Mouse (Mus musculus) hindbrain, embryonic 11.5 days (tissue): ENCODE measurements at regions not wholly inside any gene's neighbourhood (a gene's known extent, or its start where the extent isn't known, plus 50 kb on each side); places are given as distances from the start of the nearest gene placed in this dataset.

ENCODE experiments used
- ATAC-seq: fragments of 200-750 bp; cut with Nextera tagmentation; 2 replicates; pipeline ENCODE4 v1.8.0; 2017; ENCODE audit warnings: mild to moderate bottlenecking, moderate TSS enrichment, moderate library complexity; ENCODE audit not compliant: low FRiP score
- DNase-seq: peaks from one replicate; pipeline ENCODE4 v3.0.0-alpha.2; 2015; ENCODE audit warnings: low spot score
- H3K27ac ChIP-seq: fragments of 300-500 bp; sonication (generic); 2 replicates; pipeline ENCODE4 v1.5.1; 2014; ENCODE audit warnings: mild to moderate bottlenecking, low read depth, low read length
- H3K27me3 ChIP-seq: fragments of 300-500 bp; sonication (generic); 2 replicates; pipeline ENCODE4 v1.6.1; 2014; ENCODE audit warnings: mild to moderate bottlenecking, low read length, moderate library complexity, mixed read lengths; ENCODE audit not compliant: control insufficient read depth, insufficient read depth
- H3K36me3 ChIP-seq: fragments of 300-500 bp; sonication (generic); 2 replicates; pipeline ENCODE4 v1.6.1; 2014; ENCODE audit warnings: mild to moderate bottlenecking, low read length, moderate library complexity, mixed read lengths; ENCODE audit not compliant: control insufficient read depth, insufficient read depth
- H3K4me1 ChIP-seq: fragments of 300-500 bp; sonication (generic); replicated peaks from 2 replicates; pipeline ENCODE4 v1.6.1; 2014; ENCODE audit warnings: low read length, mixed read lengths; ENCODE audit not compliant: control insufficient read depth, insufficient read depth
- H3K4me2 ChIP-seq: fragments of 300-500 bp; sonication (generic); replicated peaks from 2 replicates; pipeline ENCODE4 v1.6.1; 2014; ENCODE audit warnings: mild to moderate bottlenecking, low read depth, low read length
- H3K4me3 ChIP-seq: fragments of 300-500 bp; sonication (generic); 2 replicates; pipeline ENCODE4 v1.5.1; 2014; ENCODE audit warnings: low read depth, low read length
- H3K9ac ChIP-seq: fragments of 300-500 bp; sonication (generic); 2 replicates; pipeline ENCODE4 v1.6.1; 2014; ENCODE audit warnings: low read depth, low read length
- H3K9me3 ChIP-seq: fragments of 300-500 bp; sonication (generic); 2 replicates; pipeline ENCODE4 v1.6.1; 2016; ENCODE audit warnings: low read length; ENCODE audit not compliant: control insufficient read depth
- WGBS: fragments of 180-500 bp; shearing (Covaris S2); extraction: QIAGEN DNeasy Blood & Tissue Kit; methylation state at CpG from one replicate; pipeline ENCODE4 v1.1.7; 2014; 5-methylcytosine and 5-hydroxymethylcytosine counted together

DNA sequence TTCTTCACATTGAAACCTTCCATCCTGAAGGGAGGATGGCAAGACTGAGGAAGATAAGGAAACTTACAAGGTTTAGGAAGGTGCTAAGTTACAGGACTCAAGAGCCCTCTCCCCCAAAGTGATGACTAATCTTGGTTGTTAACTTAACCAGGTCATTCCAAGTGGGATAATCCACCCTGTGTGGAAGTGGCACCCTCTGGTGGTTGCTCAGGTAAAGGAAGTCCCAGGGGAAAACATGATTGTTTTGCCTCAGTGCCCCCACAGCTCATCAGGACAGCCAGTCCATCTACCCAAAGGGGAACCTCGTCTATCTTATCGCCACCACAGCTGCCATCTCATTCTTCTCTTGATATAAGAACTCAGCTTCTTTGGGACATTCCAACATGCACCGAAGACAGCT, 244.6 kb upstream of the Npvf start:
- Histone ChIP-seq H3K27ac (no peak overlapping the region), H3K4me2 (no peak overlapping the region), H3K4me1 (no peaks in the 10 kb centered on the region), H3K27me3 (no peaks in the 10 kb centered on the region), H3K9me3 (no peaks in the 10 kb centered on the region), H3K36me3 (no peaks in the 10 kb centered on the region), H3K4me3 (no peak overlapping the region), H3K9ac (no peak overlapping the region)
- 90% methylated on average over 3 of the region's 3 CpGs for WGBS
- ATAC-seq: no peak
- no peak for DNase-seq

DNA sequence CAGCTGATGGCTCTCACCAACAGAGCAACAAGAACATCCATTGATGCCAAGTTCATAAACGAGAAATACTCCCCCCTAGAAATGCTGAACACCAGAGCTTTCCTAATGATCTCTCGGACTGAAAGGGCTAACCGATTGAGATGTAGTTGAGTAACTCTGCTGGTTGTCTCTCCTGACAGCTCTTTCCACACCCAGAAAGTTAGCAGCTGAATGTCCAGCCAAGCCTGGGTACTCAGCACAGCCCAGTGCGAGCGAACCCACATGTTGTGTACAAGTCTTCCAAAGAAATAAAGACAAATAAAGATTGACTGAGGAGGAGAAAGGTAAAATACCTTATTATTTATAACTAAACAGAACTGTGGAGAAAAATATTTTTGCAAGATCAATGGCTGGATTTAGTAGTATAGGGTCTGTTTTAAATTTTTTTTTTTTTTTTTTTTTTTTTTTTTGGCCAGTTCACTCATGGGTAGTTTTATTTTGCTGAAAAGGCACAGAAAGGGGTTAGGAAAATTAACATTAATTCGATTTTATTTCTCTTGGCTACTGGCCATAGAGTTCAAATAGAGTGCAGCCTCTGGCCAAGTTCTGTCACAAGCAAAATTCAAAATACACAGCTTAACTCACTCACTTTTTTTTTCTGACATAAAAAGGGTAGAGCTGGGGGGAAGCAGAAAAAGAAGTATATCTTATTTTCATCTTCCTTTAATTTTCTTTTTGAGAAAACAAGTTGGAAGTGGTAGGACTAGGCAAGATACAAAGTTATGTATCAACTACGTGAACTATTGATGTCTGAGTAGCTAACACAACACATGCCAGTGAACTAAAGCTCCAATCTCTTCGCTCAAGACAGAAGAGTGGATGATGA, 261.2 kb upstream of the Npvf start:
- Histone ChIP-seq H3K4me1 (no peaks in the 10 kb centered on the region), H3K9ac (no peak overlapping the region), H3K27me3 (no peaks in the 10 kb centered on the region), H3K27ac (no peak overlapping the region), H3K36me3 (no peaks in the 10 kb centered on the region), H3K4me3 (no peak overlapping the region), H3K4me2 (no peak overlapping the region), H3K9me3 (no peaks in the 10 kb centered on the region)
- no peak for DNase-seq
- WGBS: 82% methylated on average over 8 of the region's 8 CpGs
- ATAC-seq: no peak

DNA sequence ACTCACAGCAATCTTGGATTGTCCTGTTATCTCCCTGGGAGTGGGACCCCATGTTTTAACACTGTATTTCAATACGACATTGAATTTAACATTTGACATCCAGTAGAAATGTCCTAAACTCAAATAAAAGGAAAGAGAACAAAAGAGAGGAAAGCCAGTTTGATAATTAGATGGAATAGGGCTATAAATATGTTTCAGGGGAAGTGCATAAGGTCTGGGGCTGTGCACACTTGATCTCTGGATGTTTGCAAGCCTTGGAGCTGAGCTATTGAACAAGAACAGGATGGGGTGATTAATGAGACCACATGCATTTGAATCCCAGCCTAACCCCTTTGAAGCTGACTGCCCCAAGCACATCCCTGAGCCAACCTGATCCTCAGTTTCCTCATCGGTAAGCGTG, 264.0 kb upstream of the Npvf start:
- H3K9me3 ChIP-seq: no peaks in the 10 kb centered on the region
- ATAC-seq (no peak), DNase-seq (no peak)
- H3K27me3 ChIP-seq: no peaks in the 10 kb centered on the region
- no peaks in the 10 kb centered on the region for H3K36me3 ChIP-seq
- no peak overlapping the region for H3K4me3 ChIP-seq
- WGBS: 79% methylated on average over 3 of the region's 3 CpGs
- no peak overlapping the region for H3K4me2 ChIP-seq
- no peaks in the 10 kb centered on the region for H3K4me1 ChIP-seq
- H3K9ac ChIP-seq: no peak overlapping the region
- H3K27ac ChIP-seq: no peak overlapping the region

DNA sequence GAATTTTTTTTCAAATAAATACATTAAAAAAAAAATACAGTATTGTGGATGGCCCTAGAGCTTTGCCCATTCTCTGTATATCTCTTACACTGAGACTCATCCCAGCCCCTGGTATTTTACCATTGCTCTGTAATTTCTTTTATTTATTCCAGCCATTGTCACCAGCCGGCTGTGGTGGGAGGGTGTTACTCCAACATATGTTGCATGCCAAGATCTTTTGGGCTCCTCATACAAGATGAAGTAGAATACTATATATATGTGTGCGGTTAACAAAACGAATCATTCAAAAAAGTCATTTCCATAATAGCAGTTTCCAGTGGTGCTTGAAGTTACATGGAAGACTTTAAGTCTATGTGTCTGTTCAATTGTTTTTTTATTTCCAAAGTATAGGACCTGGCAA, 268.0 kb upstream of the Npvf start:
- no peak for DNase-seq
- Histone ChIP-seq H3K9ac (no peak overlapping the region), H3K27ac (no peak overlapping the region), H3K36me3 (no peaks in the 10 kb centered on the region), H3K9me3 (no peaks in the 10 kb centered on the region), H3K4me3 (no peak overlapping the region), H3K27me3 (no peaks in the 10 kb centered on the region), H3K4me1 (0 out of 2 replicates have a peak, but pooled peaks cover 5% of the 10 kb centered on the region), H3K4me2 (no peak overlapping the region)
- WGBS: 92% methylated on average over 3 of the region's 3 CpGs
- no peak for ATAC-seq

DNA sequence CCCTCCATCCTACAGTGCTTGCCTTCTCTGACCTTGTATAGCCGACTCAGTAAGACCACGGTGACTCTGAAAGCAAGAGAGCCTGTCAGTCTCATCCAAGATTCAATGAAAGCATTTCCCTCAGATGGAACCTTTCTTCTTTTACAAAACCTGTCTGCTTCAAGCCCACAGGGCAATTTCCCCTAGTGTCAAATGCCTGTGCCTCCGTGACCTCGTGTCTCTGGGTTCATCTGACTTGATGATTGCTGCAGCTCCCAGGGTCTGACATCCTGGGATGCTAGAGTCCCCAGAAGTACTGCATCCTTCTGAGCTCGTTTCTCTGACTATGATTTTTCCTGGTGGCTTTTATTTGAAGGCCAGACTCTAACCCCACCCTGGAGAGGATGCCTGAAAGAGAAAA, 270.3 kb upstream of the Npvf start:
- Histone ChIP-seq H3K27ac (peak overlapping the region; percentile 51; the same call in 1 of the 2 replicates), H3K27me3 (no peaks in the 10 kb centered on the region), H3K36me3 (no peaks in the 10 kb centered on the region), H3K4me1 (0 out of 2 replicates have a peak, but pooled peaks cover 5% of the 10 kb centered on the region), H3K9me3 (no peaks in the 10 kb centered on the region), H3K9ac (no peak overlapping the region), H3K4me3 (no peak overlapping the region), H3K4me2 (no peak overlapping the region)
- DNase-seq (no peak), ATAC-seq (no peak)
- 20% methylated on average over 5 of the region's 5 CpGs for WGBS

- H3K27me3 ChIP-seq: no peaks in the 10 kb centered on the region
- no peak overlapping the region for H3K4me2 ChIP-seq
- H3K4me1 ChIP-seq: 0 out of 2 replicates have a peak, but pooled peaks cover 5% of the 10 kb centered on the region
- H3K27ac ChIP-seq: peak overlapping the region; percentile 51; the same call in 1 of the 2 replicates
- WGBS: 27% methylated on average over 7 of the region's 7 CpGs
- ATAC-seq (no peak), DNase-seq (no peak)
- no peaks in the 10 kb centered on the region for H3K9me3 ChIP-seq
- no peak overlapping the region for H3K9ac ChIP-seq
- H3K4me3 ChIP-seq: no peak overlapping the region
- no peaks in the 10 kb centered on the region for H3K36me3 ChIP-seq
Measured at GRCm38 (mm10) chr6:50924998-50925397, 270.8 kb upstream of the Npvf start.

GRCm38 (mm10) chr6:50926313-50926712, 272.1 kb upstream of the Npvf start:
- H3K4me1 ChIP-seq: 0 out of 2 replicates have a peak, but pooled peaks cover 5% of the 10 kb centered on the region
- no peak overlapping the region for H3K4me2 ChIP-seq
- 74% methylated on average over 1 of the region's 1 CpGs for WGBS
- H3K27ac ChIP-seq: no peak overlapping the region
- no peaks in the 10 kb centered on the region for H3K27me3 ChIP-seq
- H3K4me3 ChIP-seq: no peak overlapping the region
- H3K9ac ChIP-seq: no peak overlapping the region
- DNase-seq: no peak
- ATAC-seq: no peak
- no peaks in the 10 kb centered on the region for H3K36me3 ChIP-seq
- H3K9me3 ChIP-seq: no peaks in the 10 kb centered on the region

GRCm38 (mm10) chr6:50929503-50929902, 275.3 kb upstream of the Npvf start:
- 82% methylated on average over 9 of the region's 9 CpGs for WGBS
- Histone ChIP-seq H3K4me2 (no peak overlapping the region), H3K27me3 (no peaks in the 10 kb centered on the region), H3K4me1 (0 out of 2 replicates have a peak, but pooled peaks cover 2% of the 10 kb centered on the region), H3K9ac (no peak overlapping the region), H3K36me3 (no peaks in the 10 kb centered on the region), H3K4me3 (no peak overlapping the region), H3K9me3 (no peaks in the 10 kb centered on the region), H3K27ac (no peak overlapping the region)
- DNase-seq (no peak), ATAC-seq (no peak)

DNA sequence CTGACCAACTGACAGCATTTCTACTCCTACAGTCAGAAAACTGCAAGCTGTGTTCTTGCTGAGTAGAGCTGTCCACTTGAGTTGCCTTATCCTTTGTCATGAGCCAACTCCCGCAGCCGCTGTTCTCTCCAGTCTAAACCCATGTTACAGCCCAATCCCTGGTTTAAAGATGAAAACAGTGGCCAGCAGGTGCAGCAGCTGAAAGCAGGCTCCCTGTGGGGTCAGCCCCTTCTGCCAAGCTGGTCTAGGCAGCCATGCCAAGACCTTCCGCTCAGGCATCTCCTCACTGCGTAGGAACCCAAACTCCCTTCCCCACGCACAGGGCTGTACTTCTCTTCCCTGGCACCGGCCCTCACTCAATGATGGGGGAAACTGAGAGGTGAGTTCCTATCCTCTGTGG, 279.3 kb upstream of the Npvf start:
- DNase-seq (no peak), ATAC-seq (no peak)
- Histone ChIP-seq H3K27ac (no peak overlapping the region), H3K4me1 (no peaks in the 10 kb centered on the region), H3K36me3 (no peaks in the 10 kb centered on the region), H3K4me3 (no peak overlapping the region), H3K4me2 (no peak overlapping the region), H3K27me3 (no peaks in the 10 kb centered on the region), H3K9me3 (no peaks in the 10 kb centered on the region), H3K9ac (no peak overlapping the region)
- 91% methylated on average over 6 of the region's 6 CpGs for WGBS
